Mouse (Mus musculus) lung, embryonic 16.5 days (tissue): ENCODE measurements around the gene Uxs1. TPM values are rescaled to one million over a fixed set of nuclear protein-coding genes. Genes with fewer than 3 reads are reported as not detected.
A peak's percentile ranks its signal among the peaks of the same experiment; 100 is the strongest.

Source experiments
- ATAC-seq: fragments of 200-750 bp; cut with Nextera tagmentation; 2 replicates; pipeline ENCODE4 v1.8.0; 2017; ENCODE audit warnings: low read depth, mild to moderate bottlenecking, moderate library complexity
- H3K27ac ChIP-seq: fragments of 300-500 bp; sonication (generic); 2 replicates; pipeline ENCODE4 v1.5.1; 2014; ENCODE audit warnings: mild to moderate bottlenecking, control low read depth, low read length
- H3K27me3 ChIP-seq: fragments of 300-500 bp; sonication (generic); 2 replicates; pipeline ENCODE4 v1.6.1; 2014; ENCODE audit warnings: low read depth, low read length, mixed read lengths; ENCODE audit not compliant: control insufficient read depth, insufficient read depth
- H3K36me3 ChIP-seq: fragments of 300-500 bp; sonication (generic); 2 replicates; pipeline ENCODE4 v1.6.1; 2014; ENCODE audit warnings: low read length; ENCODE audit not compliant: control insufficient read depth, insufficient read depth
- H3K4me1 ChIP-seq: fragments of 300-500 bp; sonication (generic); replicated peaks from 2 replicates; pipeline ENCODE4 v1.6.1; 2014; ENCODE audit warnings: low read length, mixed read lengths; ENCODE audit not compliant: control insufficient read depth, insufficient read depth
- H3K4me2 ChIP-seq: fragments of 300-500 bp; sonication (generic); 2 replicates; pipeline ENCODE4 v1.6.1; 2014; ENCODE audit warnings: low read depth, low read length, control low read depth
- H3K4me3 ChIP-seq: fragments of 300-500 bp; sonication (generic); 2 replicates; pipeline ENCODE4 v1.5.1; 2014; ENCODE audit warnings: mild to moderate bottlenecking, low read length, control low read depth
- H3K9ac ChIP-seq: fragments of 300-500 bp; sonication (generic); 2 replicates; pipeline ENCODE4 v1.6.1; 2014; ENCODE audit warnings: low read length, control low read depth
- H3K9me3 ChIP-seq: fragments of 300-500 bp; sonication (generic); 2 replicates; pipeline ENCODE4 v1.6.1; 2016; ENCODE audit warnings: low read length; ENCODE audit not compliant: control insufficient read depth
- WGBS: fragments of 180-500 bp; shearing (Covaris S2); extraction: QIAGEN DNeasy Blood & Tissue Kit; methylation state at CpG from one replicate; pipeline ENCODE4 v1.1.7; 2014; 5-methylcytosine and 5-hydroxymethylcytosine counted together
- polyA plus RNA-seq: library from polyadenylated mRNA; unstranded; fragments of >200 nt; fragmentation: Nextera tagmentation; extraction: Ambion mirVana; gene quantifications from 2 replicates; pipeline ENCODE4 v1.2.1, GENCODE M21; 2015

The Uxs1 gene
- polyA plus RNA-seq, 1 experiment from 2014 or later = 28.6 TPM

DNA sequence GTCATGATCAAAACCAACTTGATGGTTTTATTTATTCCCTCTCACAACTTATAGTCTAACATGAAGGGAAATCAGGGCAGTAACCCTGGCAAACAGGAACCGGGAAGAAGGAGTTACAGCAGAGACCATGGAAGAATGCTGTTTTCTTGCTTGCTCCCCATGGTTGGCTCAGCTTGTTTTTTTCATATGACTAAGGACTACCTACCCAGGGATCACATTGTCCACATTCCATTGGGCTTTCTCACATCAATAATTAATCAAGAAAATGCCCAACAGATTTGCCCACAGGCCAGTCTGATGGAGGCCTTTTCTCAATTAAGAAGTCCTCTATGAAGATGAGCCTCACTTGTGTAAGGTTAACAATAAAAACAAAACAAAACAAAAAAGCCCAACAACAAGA lies 9.6 kb upstream of the Uxs1 start:
- H3K27ac ChIP-seq = no peak overlapping the region
- H3K4me2 ChIP-seq = no peak overlapping the region
- WGBS = 95% methylated on average over 1 of the region's 1 CpGs
- no peaks in the 10 kb centered on the region for H3K36me3 ChIP-seq
- no peak overlapping the region for H3K4me3 ChIP-seq
- H3K9ac ChIP-seq = no peak overlapping the region
- ATAC-seq = no peak
- no peaks in the 10 kb centered on the region for H3K9me3 ChIP-seq
- H3K4me1 ChIP-seq = no peaks in the 10 kb centered on the region
- no peaks in the 10 kb centered on the region for H3K27me3 ChIP-seq

DNA sequence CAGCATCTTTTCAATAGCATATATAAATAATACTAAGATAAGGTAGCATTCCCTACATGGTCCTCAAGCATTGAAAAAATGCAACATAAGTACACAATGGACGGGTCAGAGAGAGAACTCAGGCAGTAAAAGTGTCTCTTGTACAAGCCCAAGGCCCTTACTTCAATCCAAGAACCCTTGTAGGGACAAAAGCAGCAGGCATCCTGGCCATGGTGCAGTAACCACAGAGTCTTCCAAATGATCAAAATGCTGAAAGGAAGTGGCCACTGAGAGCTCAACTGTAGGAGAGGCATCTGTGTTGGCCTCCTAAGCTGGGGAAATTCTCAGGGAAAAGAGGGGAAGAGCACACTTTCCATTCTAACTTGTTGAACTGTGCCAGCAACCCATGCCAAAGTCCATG lies 2.5 kb upstream of the Uxs1 start:
- 29% methylated on average over 1 of the region's 1 CpGs for WGBS
- no peak for ATAC-seq
- Histone ChIP-seq H3K27me3 (no peaks in the 10 kb centered on the region), H3K27ac (no peak overlapping the region), H3K36me3 (no peaks in the 10 kb centered on the region), H3K9ac (no peak overlapping the region), H3K4me1 (peaks cover 5% of the 10 kb centered on the region), H3K4me2 (no peak overlapping the region), H3K4me3 (no peak overlapping the region), H3K9me3 (no peaks in the 10 kb centered on the region)

DNA sequence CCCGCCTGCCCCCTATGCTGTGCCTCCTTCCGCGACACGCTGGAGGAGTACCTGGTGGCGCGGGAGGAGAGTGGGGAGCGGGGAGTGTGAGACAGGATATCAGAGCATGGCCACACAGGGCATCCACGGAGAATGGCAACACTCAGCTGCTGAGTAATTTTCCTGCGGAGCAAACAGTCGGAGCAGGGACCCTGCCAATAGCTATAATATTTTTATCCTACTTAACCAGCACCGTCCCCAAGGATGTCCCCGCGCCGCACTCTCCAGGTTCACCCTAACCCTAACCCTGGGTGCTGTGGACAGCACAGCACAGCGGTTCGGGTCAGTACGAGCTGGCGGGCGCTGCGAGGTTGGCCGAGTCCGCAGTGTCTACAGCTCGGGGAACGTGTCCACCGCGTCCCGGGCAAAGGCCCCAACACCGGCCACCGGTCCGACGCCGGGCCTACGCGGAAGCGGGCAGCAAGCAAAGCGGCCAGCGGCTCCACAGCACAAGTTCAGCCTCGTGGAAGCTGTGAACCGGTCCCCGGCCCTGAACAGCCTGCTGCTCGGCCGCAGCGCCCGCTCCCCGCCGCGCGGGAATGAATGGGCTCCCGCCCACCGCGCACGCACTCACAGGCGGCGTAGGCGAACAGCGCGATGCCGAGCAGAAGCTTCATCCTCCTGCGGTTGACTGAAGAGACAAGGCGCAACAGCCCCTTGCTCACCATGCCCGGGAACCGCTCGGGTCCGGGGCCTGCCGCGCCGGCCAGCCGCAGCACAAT lies 418 bp downstream of the Uxs1 start:
- H3K27me3 ChIP-seq = no peaks in the 10 kb centered on the region
- peak; percentile 68 for ATAC-seq
- WGBS = under 1% methylated on average over 68 of the region's 68 CpGs

GRCm38 (mm10) chr1:43826628-43827001 lies 985 bp downstream of the Uxs1 start:
- Histone ChIP-seq H3K36me3 (no peaks in the 10 kb centered on the region), H3K27ac (peak overlapping the region; percentile 83; the same call in 1 of the 2 replicates), H3K9ac (peak overlapping the region; percentile 92), H3K4me3 (peak overlapping the region; percentile 91), H3K9me3 (no peaks in the 10 kb centered on the region), H3K27me3 (no peaks in the 10 kb centered on the region), H3K4me2 (peak overlapping the region; percentile 88), H3K4me1 (peaks cover 6% of the 10 kb centered on the region)
- WGBS = 0% methylated on average over 3 of the region's 3 CpGs
- ATAC-seq = no peak

More for the DNA sequence above, 418 bp downstream of the Uxs1 start:
- H3K4me3 ChIP-seq = peak overlapping the region; percentile 91
- H3K27ac ChIP-seq = peak overlapping the region; percentile 83
- H3K4me2 ChIP-seq = peak overlapping the region; percentile 88
- peaks cover 6% of the 10 kb centered on the region for H3K4me1 ChIP-seq
- no peaks in the 10 kb centered on the region for H3K36me3 ChIP-seq
- H3K9me3 ChIP-seq = no peaks in the 10 kb centered on the region
- H3K9ac ChIP-seq = peak overlapping the region; percentile 92

DNA sequence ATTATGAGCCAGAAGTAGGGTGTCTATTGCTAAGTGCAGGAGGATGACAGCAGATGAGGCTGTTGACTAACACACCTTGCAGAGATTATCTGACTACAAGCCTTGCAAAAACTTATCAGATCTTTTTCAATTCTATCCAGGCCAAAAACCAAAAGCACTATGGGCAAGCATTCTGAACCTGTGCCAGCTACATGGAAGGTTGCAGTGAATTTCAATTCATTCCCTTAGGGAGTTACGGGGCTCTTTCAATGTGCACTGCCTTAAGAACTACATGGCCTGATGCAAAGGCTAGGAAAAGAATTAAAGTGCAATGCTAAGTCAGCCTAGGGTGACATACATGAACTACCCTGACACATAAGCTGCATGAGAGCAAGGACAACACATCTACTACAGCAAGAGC lies 4.2 kb downstream of the Uxs1 start:
- WGBS = 87% methylated on average over 1 of the region's 1 CpGs
- no peak for ATAC-seq
- H3K4me3 ChIP-seq = no peak overlapping the region

DNA sequence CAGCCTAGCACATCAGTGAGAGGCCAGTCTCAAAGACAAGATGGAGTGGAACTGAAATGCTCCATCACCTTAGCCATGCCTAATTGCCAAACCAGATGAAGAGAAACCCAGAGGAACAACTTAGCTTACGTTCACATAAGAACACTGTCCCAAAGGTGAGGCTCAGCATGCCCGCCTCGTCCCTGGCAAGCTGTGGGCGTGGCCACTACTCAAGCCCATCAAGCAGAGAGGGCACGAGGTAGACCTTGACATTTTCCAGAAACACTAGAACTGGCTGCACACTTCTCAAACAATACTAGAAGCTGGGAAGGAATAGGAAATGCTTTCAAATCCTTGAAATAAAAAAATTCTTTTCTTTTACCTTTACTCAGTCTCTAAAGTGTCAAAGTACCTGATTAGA lies 5.0 kb downstream of the Uxs1 start:
- WGBS = 60% methylated on average over 5 of the region's 5 CpGs
- ATAC-seq = no peak
- Histone ChIP-seq H3K4me2 (no peak overlapping the region), H3K9ac (no peak overlapping the region), H3K9me3 (no peaks in the 10 kb centered on the region), H3K36me3 (no peaks in the 10 kb centered on the region), H3K27me3 (no peaks in the 10 kb centered on the region), H3K4me3 (no peak overlapping the region), H3K27ac (no peak overlapping the region), H3K4me1 (peaks cover 6% of the 10 kb centered on the region; the same call in 1 of the 2 replicates)

More for the DNA sequence above, 4.2 kb downstream of the Uxs1 start:
- no peaks in the 10 kb centered on the region for H3K27me3 ChIP-seq
- H3K27ac ChIP-seq = no peak overlapping the region
- H3K9me3 ChIP-seq = no peaks in the 10 kb centered on the region
- H3K4me2 ChIP-seq = no peak overlapping the region
- no peaks in the 10 kb centered on the region for H3K36me3 ChIP-seq
- peaks cover 6% of the 10 kb centered on the region for H3K4me1 ChIP-seq
- no peak overlapping the region for H3K9ac ChIP-seq

DNA sequence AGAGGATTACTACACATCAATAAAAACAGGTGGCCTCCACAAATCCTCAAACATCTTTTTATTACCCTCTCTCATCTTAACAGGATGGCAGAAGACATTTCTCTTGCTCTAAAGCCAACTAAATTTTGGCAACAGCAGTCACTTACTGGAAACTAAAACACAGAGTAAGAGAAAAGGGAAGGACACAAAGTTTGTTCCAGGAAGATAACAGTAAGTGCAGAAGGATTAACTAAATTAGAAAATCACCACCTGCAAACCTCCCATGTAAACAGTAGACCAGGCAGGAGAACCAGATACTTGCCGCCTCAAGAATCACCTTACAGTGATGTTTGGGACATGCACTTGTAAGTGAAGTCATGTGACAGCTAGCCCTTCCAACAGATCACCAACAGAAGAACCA lies 5.8 kb downstream of the Uxs1 start:
- ATAC-seq = no peak
- 64% methylated on average over 1 of the region's 1 CpGs for WGBS
- H3K27me3 ChIP-seq = no peaks in the 10 kb centered on the region
- H3K4me2 ChIP-seq = no peak overlapping the region
- H3K36me3 ChIP-seq = no peaks in the 10 kb centered on the region
- no peak overlapping the region for H3K27ac ChIP-seq
- H3K4me3 ChIP-seq = no peak overlapping the region
- H3K9ac ChIP-seq = no peak overlapping the region
- peaks cover 6% of the 10 kb centered on the region; the same call in 1 of the 2 replicates for H3K4me1 ChIP-seq
- H3K9me3 ChIP-seq = no peaks in the 10 kb centered on the region

DNA sequence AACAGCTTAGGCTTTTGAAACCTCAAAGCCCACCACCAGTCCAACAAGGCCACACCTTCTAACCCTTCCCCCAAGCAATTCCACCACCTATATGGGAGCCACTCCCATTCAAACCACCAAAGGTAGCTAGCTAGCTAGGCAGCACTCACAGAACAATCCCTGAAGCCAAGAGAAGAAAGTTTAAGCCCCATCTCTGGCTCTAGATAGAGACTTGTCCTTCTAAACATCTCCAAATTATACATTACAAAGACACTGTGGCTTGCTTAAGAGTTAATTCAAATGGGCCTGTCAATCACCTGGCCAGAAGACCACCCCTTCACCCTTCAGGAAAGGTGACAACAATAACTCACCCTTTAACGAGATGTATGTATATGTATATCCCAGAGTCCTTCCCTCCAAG lies 7.0 kb downstream of the Uxs1 start:
- no peaks in the 10 kb centered on the region for H3K36me3 ChIP-seq
- no peak overlapping the region for H3K9ac ChIP-seq
- no peaks in the 10 kb centered on the region for H3K9me3 ChIP-seq
- no peaks in the 10 kb centered on the region for H3K27me3 ChIP-seq
- WGBS = 43% methylated on average over 1 of the region's 1 CpGs
- no peak overlapping the region for H3K4me2 ChIP-seq
- H3K4me3 ChIP-seq = no peak overlapping the region
- no peak overlapping the region for H3K27ac ChIP-seq
- peaks cover 2% of the 10 kb centered on the region; the same call in 1 of the 2 replicates for H3K4me1 ChIP-seq
- ATAC-seq = no peak

- H3K9me3 ChIP-seq = no peaks in the 10 kb centered on the region
- H3K4me3 ChIP-seq = no peak overlapping the region
- H3K9ac ChIP-seq = no peak overlapping the region
- H3K36me3 ChIP-seq = no peaks in the 10 kb centered on the region
- no peak for ATAC-seq
- no peak overlapping the region for H3K4me2 ChIP-seq
- 68% methylated on average over 2 of the region's 2 CpGs for WGBS
- H3K4me1 ChIP-seq = no peaks in the 10 kb centered on the region
- H3K27ac ChIP-seq = no peak overlapping the region
- H3K27me3 ChIP-seq = no peaks in the 10 kb centered on the region
These were observed 8.5 kb downstream of the Uxs1 start for GRCm38 (mm10) chr1:43819091-43819490.
